Mouse (Mus musculus) hematopoietic multipotent progenitor cell, adult 10-12 weeks (in vitro differentiated cells): Measurements from ENCODE around the gene Hmga2. TPM values are rescaled to one million over a fixed set of nuclear protein-coding genes. Genes with fewer than 3 reads are reported as not detected.

Source experiments
- polyA plus RNA-seq: library from polyadenylated mRNA; stranded (reverse); fragments of >175 nt; gene quantifications from 2 replicates; pipeline ENCODE4 v1.2.3, GENCODE M21; 2012; ENCODE audit warnings: low replicate concordance

Gene Hmga2
- 0.09 TPM in 1 of 2 replicates, not detected in the other for polyA plus RNA-seq

GRCm38 (mm10) chr10:120475601-120476515 is at the start of gene Hmga2:
Hmga2 (minus strand) TSS chr10:120476469.

Other genes starting within 250 kb of the Hmga2 start
- 5.7 and 42.3 TPM in 2 replicates for gene Llph, start 249.4 kb downstream of the Hmga2 start, polyA plus RNA-seq